Mouse (Mus musculus): ENCODE measurements around the gene Dlgap4.

DNA sequence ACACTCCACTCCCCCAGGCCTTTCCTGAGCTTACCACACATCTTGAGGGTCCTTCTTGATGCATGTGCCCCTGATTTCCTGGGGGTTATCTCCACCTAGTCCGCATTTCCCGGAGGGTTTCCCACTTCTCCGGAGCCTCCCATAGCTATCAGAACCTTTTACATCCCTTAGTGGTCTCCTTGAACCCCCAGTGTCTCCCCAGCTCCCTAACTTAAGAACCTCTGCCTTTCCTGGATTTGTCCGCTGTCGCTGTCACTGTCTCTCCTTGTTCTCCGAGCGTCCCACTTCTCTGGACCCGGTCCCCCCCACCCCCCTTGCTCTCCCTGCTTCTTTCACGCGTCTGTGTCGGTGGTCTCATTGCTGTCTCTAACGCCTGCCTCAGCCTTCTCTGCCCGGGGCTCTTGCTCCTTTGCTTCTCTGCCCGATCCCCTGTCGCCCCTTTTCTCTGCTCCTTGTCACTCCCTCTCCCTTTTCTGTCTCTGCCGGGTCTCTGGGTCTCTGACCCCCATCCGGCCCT, 108.1 kb downstream of the Dlgap4 start:
- TF ChIP-seq CTCF (IDR thresholded peaks at IDR 0.05; ENCODE audit: extremely low read depth, insufficient read depth, low read length) (no peak), POLR2A (IDR thresholded peaks at IDR 0.05; ENCODE audit: extremely low read depth, insufficient read depth, low read length) (no peak)
